Mouse (Mus musculus): ENCODE measurements at regions not wholly inside any gene's neighbourhood (a gene's known extent, or its start where the extent isn't known, plus 50 kb on each side); places are given as distances from the start of the nearest gene placed in this dataset.
A peak's percentile ranks its signal among the peaks of the same experiment; 100 is the strongest.

DNA sequence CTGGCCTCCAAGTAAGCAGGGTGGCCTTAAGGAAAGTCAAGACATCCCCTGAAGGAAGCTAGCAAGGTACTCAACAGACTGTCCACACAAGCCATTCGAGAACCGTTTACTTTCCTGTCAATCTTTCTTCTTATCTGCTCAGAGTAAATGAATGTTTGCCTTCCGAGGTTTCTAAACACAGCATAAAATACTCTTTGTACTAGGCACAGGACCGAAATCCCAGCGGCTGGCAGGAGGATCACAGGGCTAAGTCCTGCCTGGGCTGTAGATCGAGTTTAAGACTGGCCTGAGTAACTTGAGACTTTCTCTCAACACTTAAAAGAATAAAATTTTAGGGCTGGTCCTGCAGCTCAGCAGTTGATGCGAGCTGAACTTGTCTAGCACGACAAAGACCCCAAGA is 175.9 kb downstream of the Bcl2l11 start:
- no peak for DNase-seq (ENCODE audit: low spot score in 2 of 2)

DNA sequence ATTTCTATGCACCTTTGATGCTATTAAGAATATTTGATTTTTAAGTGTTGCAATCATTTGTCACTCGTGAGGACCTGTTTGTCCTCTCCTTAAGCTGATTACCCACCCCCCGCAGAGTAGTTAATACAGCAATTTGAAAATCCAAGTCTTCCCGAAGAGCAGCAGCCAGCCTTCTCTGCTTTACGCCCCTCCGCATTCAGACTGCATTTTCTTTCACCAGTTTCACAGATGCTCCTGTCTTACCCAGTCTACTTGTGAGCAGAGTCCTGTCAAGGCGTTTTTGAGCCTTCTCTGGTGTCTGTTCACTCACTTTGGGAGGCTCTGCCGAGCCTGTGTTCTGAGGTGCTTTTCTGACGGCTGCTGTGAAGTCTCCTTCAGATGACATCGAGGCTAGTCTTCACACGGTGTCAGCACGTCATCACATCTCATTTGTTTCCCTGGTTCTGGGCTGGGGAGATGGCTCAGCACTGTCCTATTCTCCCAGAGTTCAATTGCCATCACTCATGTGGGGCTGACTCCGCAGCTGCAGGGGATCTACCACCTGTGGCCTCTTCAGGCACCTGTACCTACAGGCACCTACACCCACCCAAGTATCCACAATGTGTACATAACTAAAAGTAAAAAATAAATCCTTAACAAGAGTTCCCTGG is 178.3 kb downstream of the Bcl2l11 start:
- DNase-seq (ENCODE audit: low spot score in 2 of 2) = no peak

GRCm38 (mm10) chr2:128306693-128307092 is 180.9 kb downstream of the Bcl2l11 start:
- no peak for DNase-seq (ENCODE audit: low spot score in 2 of 2)

DNA sequence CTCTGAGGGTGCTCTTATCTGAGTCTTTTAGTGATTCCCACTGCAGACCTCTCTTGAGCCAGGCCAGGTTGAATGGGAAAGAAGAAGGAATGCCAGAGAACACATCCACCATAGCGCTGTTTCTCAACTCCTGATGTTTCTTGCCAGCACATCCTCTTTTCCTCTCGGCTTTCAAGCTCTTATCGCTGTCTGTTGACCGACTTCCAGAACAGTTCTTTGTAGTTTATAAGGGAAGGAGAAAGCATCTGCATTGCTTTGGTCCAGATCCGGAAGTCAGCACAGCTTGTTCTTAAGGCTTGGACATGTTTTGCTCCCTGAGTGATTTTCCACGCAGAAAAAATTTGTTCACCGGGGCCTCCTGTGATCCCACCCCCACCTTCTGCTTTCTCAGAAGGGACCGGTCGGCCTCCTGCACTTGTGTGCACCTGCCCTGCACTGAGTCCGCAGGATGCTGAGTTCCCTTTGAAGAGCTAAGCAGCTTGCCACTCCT is 183.7 kb downstream of the Bcl2l11 start:
- DNase-seq (ENCODE audit: low spot score in 2 of 2) = no peak

GRCm38 (mm10) chr2:128310081-128310480 is 184.2 kb downstream of the Bcl2l11 start:
- DNase-seq (ENCODE audit: low spot score in 2 of 2) = peak; percentile 66 to 76

- DNase-seq (ENCODE audit: low spot score in 2 of 2) = peak in 1 of 2 experiments; percentile 31
Measured at GRCm38 (mm10) chr2:128312084-128312594, 186.3 kb downstream of the Bcl2l11 start.

DNA sequence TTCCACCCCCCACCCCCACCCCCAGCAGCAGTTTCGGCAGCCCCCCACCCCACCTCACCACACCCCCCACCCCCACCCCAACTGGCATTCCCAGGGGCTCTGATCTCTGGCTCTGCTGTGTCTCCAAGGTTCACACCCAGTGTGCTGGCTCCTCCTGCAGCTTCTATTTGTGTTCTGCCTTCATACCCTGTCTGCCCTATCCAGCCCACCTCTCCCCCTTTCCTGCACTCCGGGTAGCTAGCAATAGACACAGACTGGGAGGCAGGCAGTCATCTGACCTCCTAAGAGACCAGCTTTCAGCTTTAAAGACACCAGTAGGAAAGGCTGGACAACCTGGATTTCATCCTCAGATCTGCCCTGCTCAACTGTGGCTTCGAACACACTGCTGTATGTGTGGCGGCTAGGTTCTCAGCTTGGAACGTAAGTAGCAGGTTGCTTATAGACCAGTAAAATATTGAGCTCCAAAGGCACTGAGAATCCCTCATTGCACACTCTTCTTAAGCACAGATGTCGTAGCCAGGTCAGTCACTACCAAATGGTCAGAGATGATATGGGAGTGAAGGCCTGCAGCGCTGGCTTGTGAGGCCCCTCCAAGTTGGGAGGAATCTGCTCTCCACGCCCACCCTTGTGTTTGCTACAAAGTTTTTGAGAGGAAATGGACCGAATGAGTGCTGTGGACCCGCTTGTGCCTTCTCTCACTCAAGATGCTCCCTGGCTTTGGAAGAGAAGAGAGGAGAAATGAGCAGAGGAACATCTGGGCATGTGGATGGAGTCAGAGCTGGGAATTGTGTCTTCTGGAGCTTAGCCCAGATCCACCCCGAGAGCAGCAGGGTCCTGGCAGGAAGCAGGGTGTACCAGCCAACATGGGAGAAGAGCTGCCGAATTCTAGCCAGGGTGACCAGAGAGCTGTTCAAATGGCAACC is 187.1 kb downstream of the Bcl2l11 start:
- DNase-seq (ENCODE audit: low spot score in 2 of 2) = no peak

GRCm38 (mm10) chr2:128313582-128313918 is 187.7 kb downstream of the Bcl2l11 start:
- DNase-seq (ENCODE audit: low spot score in 2 of 2) = no peak

DNA sequence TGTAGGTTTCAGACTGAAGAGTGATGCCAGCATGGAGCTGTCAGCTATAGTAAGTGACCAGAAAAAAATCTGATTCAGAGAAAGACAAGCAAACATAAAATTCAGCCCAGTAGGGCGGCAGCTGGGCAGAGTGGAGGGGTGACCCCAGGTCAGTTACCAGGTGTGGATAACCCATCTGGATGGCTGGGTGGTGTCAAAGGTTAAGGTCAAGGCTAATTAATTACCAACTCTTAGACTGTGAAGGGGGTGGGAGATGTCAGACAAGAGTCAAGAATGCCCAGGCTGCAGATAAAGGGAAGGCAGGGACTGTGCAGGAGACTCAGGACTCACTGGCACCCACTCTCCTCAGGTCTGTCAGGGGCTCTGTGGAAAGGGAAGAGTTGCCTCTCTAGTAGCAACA is 188.1 kb downstream of the Bcl2l11 start:
- no peak for DNase-seq (ENCODE audit: low spot score in 2 of 2)

GRCm38 (mm10) chr2:128316516-128316915 is 190.7 kb downstream of the Bcl2l11 start:
- DNase-seq (ENCODE audit: low spot score in 2 of 2) = no peak

- no peak for DNase-seq (ENCODE audit: low spot score in 2 of 2)
Measured at GRCm38 (mm10) chr2:128318266-128318665, 192.4 kb downstream of the Bcl2l11 start.

GRCm38 (mm10) chr2:128318956-128319355 is 193.1 kb downstream of the Bcl2l11 start:
- DNase-seq (ENCODE audit: low spot score in 2 of 2) = no peak

GRCm38 (mm10) chr2:128321475-128321874 is 195.6 kb downstream of the Bcl2l11 start:
- DNase-seq (ENCODE audit: low spot score in 2 of 2) = no peak

- DNase-seq (ENCODE audit: low spot score in 2 of 2) = no peak
Measured at GRCm38 (mm10) chr2:128324256-128325096, 198.6 kb downstream of the Bcl2l11 start.

DNA sequence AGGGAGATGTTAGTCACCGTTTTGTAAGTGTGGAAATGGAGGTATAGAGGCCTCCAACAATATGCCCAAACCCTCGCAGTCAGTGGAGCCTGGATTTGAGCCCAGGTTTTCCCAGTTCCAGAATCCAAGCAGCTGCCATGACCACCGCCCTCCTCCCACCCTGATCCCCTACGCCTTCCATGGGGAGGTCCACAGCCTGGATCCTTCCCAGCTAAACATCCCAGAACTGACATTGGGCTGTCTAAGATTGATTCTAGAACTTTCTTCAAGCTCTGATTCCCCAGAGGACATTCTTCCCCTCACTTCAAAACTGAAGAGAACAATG is 199.2 kb downstream of the Bcl2l11 start:
- no peak for DNase-seq (ENCODE audit: low spot score in 2 of 2)

- no peak for DNase-seq (ENCODE audit: low spot score in 2 of 2)
Measured at GRCm38 (mm10) chr2:128325456-128325855, 199.6 kb downstream of the Bcl2l11 start.

DNA sequence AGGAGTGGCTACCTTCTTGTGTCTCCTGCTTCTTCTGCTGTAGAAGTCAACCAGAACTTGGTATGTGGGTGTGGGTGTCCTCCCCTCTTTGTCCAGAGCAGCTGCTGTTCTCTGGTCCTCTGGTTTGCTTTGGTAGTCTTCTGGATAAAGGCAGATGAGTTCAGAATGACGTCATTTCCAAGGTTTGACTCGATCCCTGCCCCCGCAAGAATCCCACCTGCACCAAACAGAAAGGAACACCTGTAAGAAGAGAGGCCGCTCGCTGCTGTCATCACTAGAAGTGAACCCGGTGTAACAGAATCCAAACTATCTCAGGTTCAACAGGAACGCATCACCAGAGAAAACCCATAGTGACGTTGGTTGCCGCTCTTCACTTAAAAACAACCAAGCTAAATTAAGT is 205.0 kb downstream of the Bcl2l11 start:
- no peak for DNase-seq (ENCODE audit: low spot score in 2 of 2)

DNA sequence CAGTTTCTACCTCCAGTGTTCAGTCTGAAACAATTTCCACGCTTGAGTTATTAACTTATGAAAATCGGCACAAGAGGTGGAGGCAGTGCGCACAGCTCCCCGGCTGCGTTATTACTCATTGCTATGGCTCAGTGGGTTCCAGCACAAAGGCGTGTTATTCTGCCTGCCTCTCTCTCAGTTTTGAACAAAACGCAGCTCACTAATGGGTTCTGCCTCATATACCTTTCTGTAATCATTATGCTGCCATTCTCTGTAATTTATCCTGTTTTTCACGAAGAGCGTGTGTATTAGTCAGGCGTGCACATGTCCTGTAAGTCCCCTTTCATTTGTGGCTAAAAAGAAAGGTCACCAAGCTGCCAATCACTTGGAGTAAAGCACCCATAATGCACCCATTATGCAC is 205.4 kb downstream of the Bcl2l11 start:
- DNase-seq (ENCODE audit: low spot score in 2 of 2) = no peak

GRCm38 (mm10) chr2:128331681-128332080 is 205.8 kb downstream of the Bcl2l11 start:
- no peak for DNase-seq (ENCODE audit: low spot score in 2 of 2)

DNA sequence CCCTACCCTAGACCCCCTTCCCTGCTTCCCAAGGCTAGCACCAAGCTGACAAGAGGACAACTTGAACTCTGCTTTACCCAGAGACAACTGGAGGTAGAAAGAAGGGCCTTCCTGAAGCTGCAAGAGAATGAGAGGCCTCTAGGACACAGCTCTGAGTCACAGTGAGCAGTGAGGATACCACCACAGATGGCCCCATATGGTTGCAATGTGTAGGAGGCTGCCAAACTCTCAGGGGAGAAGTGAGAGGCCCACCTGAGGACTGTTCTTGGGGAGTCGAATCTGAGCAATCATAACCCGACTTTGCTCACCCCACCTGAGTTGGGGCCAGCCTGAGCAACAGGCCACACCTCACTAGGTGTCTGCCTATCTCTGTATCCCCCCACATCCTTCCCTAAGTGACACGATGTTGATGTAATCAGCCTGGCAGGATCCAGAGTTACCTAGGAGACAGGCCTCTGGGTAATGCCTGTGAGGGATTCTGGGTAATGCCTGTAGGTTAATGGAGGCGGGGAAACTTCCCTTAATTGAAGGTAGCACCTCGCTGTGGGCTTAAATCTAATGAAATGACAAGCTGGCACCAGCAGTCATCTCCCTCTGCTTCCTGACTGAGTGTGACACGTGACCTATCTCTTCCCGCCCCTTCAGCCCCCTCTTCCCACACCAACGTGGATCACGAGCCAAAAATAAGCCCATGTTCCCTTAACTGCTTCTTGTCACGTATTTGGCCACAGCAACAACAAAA is 207.7 kb downstream of the Bcl2l11 start:
- DNase-seq (ENCODE audit: low spot score in 2 of 2) = no peak

- DNase-seq (ENCODE audit: low spot score in 2 of 2) = no peak
Measured at GRCm38 (mm10) chr2:128334143-128334470, 208.3 kb downstream of the Bcl2l11 start.
